Mouse (Mus musculus): ENCODE results near the gene Timm17b.

Timm17b gene

GRCm38 (mm10) chrX:7898880-7899874, at the start of gene Timm17b, which contains the start of gene Pqbp1:
Gene Timm17b (plus strand): TSS chrX:7899357.
Gene Pqbp1 (minus strand): TSS chrX:7899269.
- no peak for TF ChIP-seq GATA4 (IDR thresholded peaks at IDR 0.05; ENCODE audit: insufficient replicate concordance, low read length)

GRCm38 (mm10) chrX:7854578-7854977, 44.6 kb upstream of the Timm17b start:
- no peak for TF ChIP-seq GATA4 (IDR thresholded peaks at IDR 0.05; ENCODE audit: insufficient replicate concordance, low read length)

GRCm38 (mm10) chrX:7859191-7859753, 39.9 kb upstream of the Timm17b start:
- no peak for TF ChIP-seq GATA4 (IDR thresholded peaks at IDR 0.05; ENCODE audit: insufficient replicate concordance, low read length)

GRCm38 (mm10) chrX:7863181-7863580, 36.0 kb upstream of the Timm17b start:
- no peak for TF ChIP-seq GATA4 (IDR thresholded peaks at IDR 0.05; ENCODE audit: insufficient replicate concordance, low read length)

GRCm38 (mm10) chrX:7864551-7864950, 34.6 kb upstream of the Timm17b start:
- TF ChIP-seq GATA4 (IDR thresholded peaks at IDR 0.05; ENCODE audit: insufficient replicate concordance, low read length): no peak

GRCm38 (mm10) chrX:7865343-7865742, 33.8 kb upstream of the Timm17b start:
- no peak for TF ChIP-seq GATA4 (IDR thresholded peaks at IDR 0.05; ENCODE audit: insufficient replicate concordance, low read length)

GRCm38 (mm10) chrX:7865786-7866185, 33.4 kb upstream of the Timm17b start:
- TF ChIP-seq GATA4 (IDR thresholded peaks at IDR 0.05; ENCODE audit: insufficient replicate concordance, low read length): no peak

GRCm38 (mm10) chrX:7867141-7867540, 32.0 kb upstream of the Timm17b start:
- TF ChIP-seq GATA4 (IDR thresholded peaks at IDR 0.05; ENCODE audit: insufficient replicate concordance, low read length): no peak

- TF ChIP-seq GATA4 (IDR thresholded peaks at IDR 0.05; ENCODE audit: insufficient replicate concordance, low read length): no peak
Observed at GRCm38 (mm10) chrX:7868506-7868905, 30.7 kb upstream of the Timm17b start.

GRCm38 (mm10) chrX:7869826-7870225, 29.3 kb upstream of the Timm17b start:
- TF ChIP-seq GATA4 (IDR thresholded peaks at IDR 0.05; ENCODE audit: insufficient replicate concordance, low read length): no peak

GRCm38 (mm10) chrX:7878007-7878419, 21.1 kb upstream of the Timm17b start, which contains the start of gene Pim2:
Gene Pim2 (plus strand): TSS chrX:7878262.
- no peak for TF ChIP-seq GATA4 (IDR thresholded peaks at IDR 0.05; ENCODE audit: insufficient replicate concordance, low read length)

- TF ChIP-seq GATA4 (IDR thresholded peaks at IDR 0.05; ENCODE audit: insufficient replicate concordance, low read length): no peak
Observed at GRCm38 (mm10) chrX:7878495-7878894, 20.7 kb upstream of the Timm17b start.

GRCm38 (mm10) chrX:7879819-7880218, 19.3 kb upstream of the Timm17b start:
- no peak for TF ChIP-seq GATA4 (IDR thresholded peaks at IDR 0.05; ENCODE audit: insufficient replicate concordance, low read length)

- no peak for TF ChIP-seq GATA4 (IDR thresholded peaks at IDR 0.05; ENCODE audit: insufficient replicate concordance, low read length)
Observed at GRCm38 (mm10) chrX:7883841-7884567, 15.2 kb upstream of the Timm17b start, which contains the start of gene Slc35a2. Gene Slc35a2 (plus strand): TSS chrX:7884028.

- no peak for TF ChIP-seq GATA4 (IDR thresholded peaks at IDR 0.05; ENCODE audit: insufficient replicate concordance, low read length)
Observed at GRCm38 (mm10) chrX:7898211-7898610, 946 bp upstream of the Timm17b start.

All from liver, adult (tissue).